Mouse (Mus musculus): ENCODE data around the gene Egfl8.

DNA sequence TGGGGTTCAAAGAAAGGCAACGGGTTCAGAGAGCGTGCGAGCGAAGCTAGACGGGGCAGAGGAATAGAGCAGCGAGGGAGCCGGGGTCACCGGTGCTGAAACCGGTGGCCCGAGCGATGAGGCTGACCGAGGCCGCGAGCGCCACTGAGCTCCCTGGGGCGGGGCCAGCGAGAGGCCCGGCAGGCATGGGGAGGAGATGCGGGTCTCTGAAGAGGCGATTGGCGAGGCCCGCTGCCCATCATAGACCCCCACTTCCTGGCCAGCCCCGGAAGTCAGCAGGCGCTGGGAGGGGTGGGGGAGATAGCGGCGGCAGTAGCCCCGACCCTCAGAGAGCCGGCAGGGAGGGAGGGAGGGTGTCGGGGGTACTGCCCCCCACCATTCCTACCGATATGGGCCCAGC lies 10.2 kb downstream of the Egfl8 start:
- TF ChIP-seq POLR2A (IDR thresholded peaks at IDR 0.05; ENCODE audit: low read depth, low read length): peak; percentile 45
- TF ChIP-seq CTCF (IDR thresholded peaks at IDR 0.05; ENCODE audit: extremely low read depth, insufficient read depth, insufficient read length, insufficient replicate concordance): no peak

All from spleen, adult 2 months (tissue).